Mouse (Mus musculus) mouse embryonic stem cell (cell line): ENCODE results near the gene Pdyn.

Experiments used
- in situ Hi-C, 2 experiments: fragments of 300-500 bp; cut with MboI; formaldehyde crosslinking; loops; 1 replicate in 1 of 2; 3 replicates in 1 of 2; pipeline ENCODE4 v1.14.3; 2019 to 2020; ENCODE audit warnings: low sequenced_read_pairs in 2 of 2, low pct_unique_long_range_greater_than_20kb in 1 of 2, mixed read lengths in 1 of 2; ENCODE audit not compliant: unreplicated experiment in 1 of 2

Pdyn gene

GRCm38 (mm10) chr2:129699484-129700158 is at the start of gene Pdyn:
Gene Pdyn, minus strand, starts transcription at chr2:129699844.
- in situ Hi-C loops = no loop called here

DNA sequence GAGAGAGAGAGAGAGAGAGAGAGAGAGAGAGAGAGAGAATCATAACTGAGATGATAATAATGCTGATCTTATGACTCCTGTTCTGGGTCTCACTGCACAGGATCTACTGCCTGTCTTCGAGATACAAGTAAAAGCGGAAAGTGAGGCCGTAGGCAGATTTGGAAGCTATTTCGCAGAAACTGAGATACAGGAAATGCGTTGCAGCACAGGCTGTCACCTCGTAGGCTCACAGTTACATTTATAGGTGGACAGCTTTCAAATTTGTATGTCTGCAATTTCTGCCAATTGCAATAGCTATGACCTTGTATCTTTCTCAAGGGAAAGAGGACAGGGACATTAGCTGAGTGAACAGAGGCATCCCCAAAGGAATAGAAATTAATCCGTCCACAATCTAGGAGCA is 42.4 kb upstream of the Pdyn start:
- in situ Hi-C loops = no loop called here

DNA sequence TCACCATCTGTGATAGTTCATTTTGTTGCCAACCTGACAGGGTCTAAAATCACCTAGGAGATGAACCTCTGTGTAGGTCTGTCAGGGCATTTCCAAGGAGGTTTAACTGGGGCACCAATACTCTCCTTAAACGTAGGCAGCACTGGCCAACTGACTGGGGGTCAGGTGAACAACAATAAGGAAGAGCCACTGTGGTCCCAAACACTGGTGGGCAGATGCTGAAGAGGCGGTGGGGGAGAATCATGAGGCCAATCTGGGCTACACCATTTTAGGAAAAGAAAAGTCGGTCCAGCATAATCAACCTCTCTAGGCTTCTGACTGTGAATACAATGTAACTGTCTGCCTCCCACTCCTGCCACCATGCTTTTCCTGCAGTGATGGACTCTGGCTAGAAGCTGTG is 40.9 kb upstream of the Pdyn start:
- in situ Hi-C loops = no loop called here

DNA sequence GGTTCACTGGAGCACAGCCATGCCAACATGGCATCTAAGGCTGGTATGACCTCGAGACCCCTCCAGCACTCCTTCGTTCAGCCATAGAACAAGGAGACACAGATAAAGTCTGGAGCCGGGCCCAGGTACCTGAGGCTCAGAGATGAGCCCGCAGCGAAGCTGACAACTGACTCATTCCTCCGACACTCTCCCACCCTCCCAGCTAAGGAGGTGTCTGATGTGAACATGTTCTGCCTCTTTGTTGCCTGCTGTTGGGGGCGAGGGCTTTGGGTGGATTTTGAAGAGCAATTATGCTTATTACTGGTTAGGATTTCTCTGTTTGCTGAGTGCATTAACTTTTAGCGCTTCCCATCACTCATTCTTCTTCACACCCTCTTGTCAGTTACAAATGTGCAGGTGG is 34.4 kb upstream of the Pdyn start:
- in situ Hi-C loops = no loop called here

DNA sequence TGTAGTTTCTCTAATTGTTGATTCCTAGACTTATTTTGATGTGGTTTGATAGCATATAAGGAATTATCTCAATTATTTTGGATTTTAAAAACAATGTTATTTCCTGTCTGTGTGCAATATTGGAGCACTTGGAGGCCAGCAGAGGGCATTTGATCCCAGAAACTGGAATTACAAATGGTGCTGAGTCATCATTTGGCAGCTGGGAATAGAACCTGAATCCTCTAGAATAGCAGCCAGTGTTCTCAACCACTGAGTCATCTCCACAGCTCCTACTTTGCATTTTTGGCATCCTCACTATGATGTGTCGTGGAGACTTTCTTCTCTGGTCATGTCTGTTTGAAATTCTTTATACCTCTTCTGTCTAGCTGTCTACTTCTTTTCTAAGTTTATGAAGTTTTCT is 30.0 kb upstream of the Pdyn start:
- in situ Hi-C loops = no loop called here

- in situ Hi-C loops = no loop called here
Observed at GRCm38 (mm10) chr2:129715671-129716070, 16.0 kb upstream of the Pdyn start.

DNA sequence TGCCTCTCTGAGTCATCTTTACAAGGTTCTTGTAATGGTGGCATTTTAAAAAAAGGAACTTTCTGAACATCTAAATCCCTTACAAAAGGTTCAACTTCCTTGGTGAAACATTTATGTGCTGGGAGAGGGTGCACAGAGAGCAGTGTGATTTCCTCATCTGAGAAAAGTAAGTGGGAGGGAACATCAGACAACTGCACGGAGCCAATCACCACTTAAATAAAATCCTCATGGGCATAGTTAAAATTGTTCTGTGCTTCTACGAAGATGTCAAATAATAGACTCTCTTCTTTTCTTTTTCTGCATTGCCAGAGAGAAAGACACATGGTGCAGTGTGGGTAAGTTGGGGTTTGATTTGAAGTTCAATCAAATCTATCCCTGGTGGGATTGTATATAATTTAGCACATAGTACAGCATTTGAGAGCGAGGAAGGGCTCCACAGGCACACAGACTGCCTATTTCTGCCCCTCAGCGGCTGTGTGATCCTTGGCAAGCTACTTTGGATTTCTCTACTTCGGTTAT is 13.4 kb upstream of the Pdyn start:
- in situ Hi-C loops = no loop called here

DNA sequence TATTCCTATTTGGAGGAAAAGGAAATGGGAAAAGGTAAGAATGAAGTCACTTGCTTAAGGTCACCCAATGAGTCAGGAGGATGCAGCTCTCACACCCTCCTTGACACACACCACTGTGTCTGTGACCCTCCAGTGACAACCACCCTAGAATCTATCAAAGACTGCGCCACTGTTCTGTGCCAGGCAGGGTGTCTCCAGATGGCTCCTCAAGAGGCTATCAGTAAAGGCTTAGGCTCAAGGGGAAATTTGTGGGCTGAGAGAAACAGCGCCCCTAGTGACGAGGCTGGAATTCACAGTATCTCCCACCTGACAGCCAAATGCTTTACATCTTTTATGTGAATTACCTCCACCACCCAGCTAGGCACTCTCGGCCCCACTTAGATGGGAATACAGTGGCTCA is 3.6 kb downstream of the Pdyn start:
- in situ Hi-C loops = no loop called here

- in situ Hi-C loops = no loop called here
Observed at GRCm38 (mm10) chr2:129694303-129694702, 5.3 kb downstream of the Pdyn start.

DNA sequence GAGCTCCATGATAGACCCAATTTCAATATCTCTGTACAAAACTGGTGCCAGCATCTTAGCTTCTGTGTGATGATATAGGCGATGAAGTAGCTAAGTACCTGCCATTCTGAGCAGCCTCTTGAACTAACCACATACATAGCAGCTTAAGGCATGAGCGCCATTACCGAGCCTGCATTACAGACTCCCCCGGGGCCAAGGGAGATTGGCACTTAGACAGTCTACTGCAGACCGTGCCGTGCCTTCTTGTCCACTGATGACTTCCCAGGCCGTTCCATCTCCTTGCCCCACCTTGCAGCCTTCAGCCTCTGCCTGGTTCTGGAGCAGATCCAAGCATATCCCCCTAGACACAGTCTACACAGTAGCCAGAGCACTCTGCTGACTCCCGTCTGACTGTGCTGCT is 7.0 kb downstream of the Pdyn start:
- in situ Hi-C loops = no loop called here

- in situ Hi-C loops = no loop called here
Observed at GRCm38 (mm10) chr2:129689694-129690093, 9.9 kb downstream of the Pdyn start.

GRCm38 (mm10) chr2:129688036-129688625 is 11.5 kb downstream of the Pdyn start:
- in situ Hi-C loops = no loop called here

DNA sequence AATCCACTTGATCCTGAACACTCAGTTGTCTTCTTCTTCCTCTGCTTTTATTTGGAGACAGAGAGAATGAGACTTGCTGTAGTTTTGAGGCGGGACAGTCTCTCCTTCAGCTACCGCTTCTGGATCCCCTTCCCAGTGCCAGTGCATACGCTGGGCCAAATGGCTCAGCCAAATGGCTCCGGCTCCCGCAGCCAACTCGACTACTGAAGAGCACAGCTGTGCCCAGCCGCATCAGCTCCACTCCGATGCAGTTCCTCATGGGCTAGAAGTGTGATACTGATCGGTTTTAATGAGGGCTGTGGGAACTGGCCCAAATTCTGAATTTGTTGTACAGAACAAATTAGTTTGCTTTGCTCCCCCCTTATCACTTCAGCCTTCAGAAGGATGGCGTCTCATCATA is 12.7 kb downstream of the Pdyn start:
- in situ Hi-C loops = no loop called here

DNA sequence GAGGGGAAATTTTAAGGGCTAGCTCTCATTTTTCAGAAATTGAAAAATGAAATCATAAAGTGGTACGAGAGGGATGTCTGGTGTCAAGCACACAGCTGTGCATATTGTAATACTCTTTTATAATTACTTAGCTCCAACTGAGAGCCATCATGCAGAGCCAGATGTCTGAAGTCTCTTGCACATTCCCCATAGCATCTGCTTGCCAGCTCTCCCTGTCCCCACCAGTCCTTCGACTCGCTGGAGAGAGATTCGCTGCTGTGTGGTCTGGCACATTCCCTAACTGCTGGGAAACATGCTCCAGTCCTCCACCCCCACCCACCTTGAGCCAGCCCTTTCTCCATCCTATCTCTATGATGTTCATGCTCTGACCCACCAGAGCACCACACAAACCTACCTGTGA is 15.6 kb downstream of the Pdyn start:
- in situ Hi-C loops = no loop called here

DNA sequence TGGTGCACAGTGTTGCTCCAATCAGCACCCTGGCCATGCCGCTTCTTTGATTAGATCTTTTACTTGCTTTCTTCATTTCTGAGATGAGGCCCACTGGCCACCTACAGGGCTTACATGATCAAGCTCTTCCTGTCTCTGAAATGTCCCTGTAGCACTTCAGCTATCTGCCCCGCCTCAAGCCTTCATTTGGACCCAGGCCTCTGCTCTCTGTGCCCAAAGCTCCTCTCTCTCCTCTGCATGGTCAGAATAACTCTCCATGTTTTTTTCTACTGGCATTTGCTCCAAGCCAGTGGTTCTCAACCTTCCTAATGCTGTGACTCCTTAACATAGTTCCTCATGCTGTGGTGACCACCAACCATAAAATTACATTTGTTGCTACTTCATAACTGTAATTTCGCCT is 19.4 kb downstream of the Pdyn start:
- in situ Hi-C loops = no loop called here

DNA sequence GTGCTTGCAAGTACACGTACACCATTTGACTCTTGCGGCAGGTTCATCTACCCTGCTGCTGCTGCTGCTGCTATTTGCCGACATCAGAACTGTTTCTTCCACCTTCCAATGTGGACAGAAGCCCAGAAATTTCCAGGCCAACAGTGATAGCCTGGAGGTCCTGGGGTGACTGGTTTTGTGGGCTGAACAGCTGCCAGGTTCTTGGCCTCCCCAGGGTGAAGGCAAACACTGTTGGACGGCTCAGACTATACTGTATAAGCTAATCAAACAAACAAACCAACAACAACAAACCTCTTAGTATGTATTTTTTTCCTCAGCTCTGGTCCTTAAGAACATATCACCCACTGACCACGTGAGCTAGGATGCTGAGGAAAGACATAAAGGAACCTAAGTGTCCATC is 20.6 kb downstream of the Pdyn start:
- in situ Hi-C loops = loop anchor here (10.0 kb wide), 1 partner anchor 196 kb away; no protein-coding TSS in a partner anchor

- in situ Hi-C loops = loop anchor here (10.0 kb wide), 1 partner anchor 197 kb away; no protein-coding TSS in a partner anchor
Observed at GRCm38 (mm10) chr2:129677664-129678063, 22.0 kb downstream of the Pdyn start.

- in situ Hi-C loops = loop anchor here (10.0 kb wide), 1 partner anchor 200 kb away; no protein-coding TSS in a partner anchor
Observed at GRCm38 (mm10) chr2:129674935-129675634, 24.6 kb downstream of the Pdyn start.

DNA sequence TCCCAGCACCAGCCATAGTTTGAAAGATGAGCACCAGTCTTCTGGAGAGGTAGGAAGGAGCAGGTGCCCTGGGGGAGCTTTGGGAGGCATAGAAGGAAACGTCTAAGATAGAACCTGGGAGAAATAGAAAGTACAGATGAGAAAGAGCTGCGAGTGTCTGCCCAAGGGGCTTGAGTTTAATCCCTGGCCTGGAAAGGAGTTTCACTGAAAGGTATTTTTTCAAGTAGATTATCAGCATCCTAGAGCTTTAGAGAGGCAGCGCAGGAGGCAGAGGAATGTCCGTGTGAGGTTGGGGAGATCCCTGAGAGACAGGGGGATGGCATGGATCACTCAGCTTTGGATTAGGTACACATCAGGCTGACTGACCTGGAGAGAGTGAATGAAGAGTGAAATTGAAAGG is 27.7 kb downstream of the Pdyn start:
- in situ Hi-C loops = loop anchor here (10.0 kb wide), 1 partner anchor 203 kb away; no protein-coding TSS in a partner anchor
